Mouse (Mus musculus): ENCODE results near the gene Rptor.

GRCm38 (mm10) chr11:119707259-119707658, 104.6 kb downstream of the Rptor start:
- no peak for TF ChIP-seq CTCF (IDR thresholded peaks at IDR 0.05)
- TF ChIP-seq POLR2A (IDR thresholded peaks at IDR 0.05; ENCODE audit: insufficient read depth, low read depth, low read length), result no peak

All from heart, adult 2 months (tissue).